Comparison of ENCODE assay signal across 8 mouse cellular contexts in genomic region chr9:46091157-46091556, GRCm38 (mm10).
DNase-seq lines count a peak whose midpoint lies in the region; ATAC-seq and TF ChIP-seq lines count a peak whose summit lies in the region.
"Not testable (repeated sequence)": the region's sequence is repeated elsewhere in the genome, so short reads cannot be mapped to it uniquely, and the experiment has no call there.

No protein-coding gene starts in this region.

- TF ChIP-seq RAD21 in MEL (IDR thresholded peaks at IDR 0.05; ENCODE audit: low read depth, low read length) = not testable (repeated sequence)

- not testable (repeated sequence) for H3K4me2 ChIP-seq in embryonic facial prominence, embryonic 11.5 days (ENCODE audit: low read depth, low read length); embryonic facial prominence, embryonic 12.5 days (replicated peaks); embryonic facial prominence, embryonic 14.5 days (ENCODE audit: low read depth, low read length)

- DNase-seq in 416B (ENCODE audit: low read depth) (peak; percentile 31), MEL (ENCODE audit: low read depth, low spot score) (peak; percentile 64), MEL-GATA-1-ER (ENCODE audit: extremely low read depth, low read depth) (peak; percentile 16), NIH3T3 (ENCODE audit: low read depth) (peak; percentile 8)
- peak; percentile 41 for DNase-seq in embryonic facial prominence, embryonic 10.5 days (ENCODE audit: low spot score)
- DNase-seq in embryonic facial prominence, embryonic 11.5 days (ENCODE audit: low spot score) = peak; percentile 62
- DNase-seq in embryonic facial prominence, embryonic 14.5 days (ENCODE audit: low spot score) = peak; percentile 54

- not testable (repeated sequence) for H3K27ac ChIP-seq in MEL (ENCODE audit: control insufficient read depth, low read depth, low read length); embryonic facial prominence, embryonic 10.5 days (replicated peaks); embryonic facial prominence, embryonic 11.5 days (replicated peaks; ENCODE audit: low read depth, low read length); embryonic facial prominence, embryonic 14.5 days (replicated peaks; ENCODE audit: low read depth, low read length)
- H3K27ac ChIP-seq in embryonic facial prominence, embryonic 12.5 days = 0 out of 2 replicates have a peak overlapping the region, but pooled peaks have one; percentile 11

- H3K27me3 ChIP-seq in MEL (ENCODE audit: control insufficient read depth in 1 of 2, insufficient read depth in 2 of 2, low read length in 2 of 2); embryonic facial prominence, embryonic 10.5 days (replicated peaks; ENCODE audit: low read depth, poor library complexity, severe bottlenecking); embryonic facial prominence, embryonic 11.5 days (ENCODE audit: control insufficient read depth, insufficient read depth, low read length); embryonic facial prominence, embryonic 12.5 days; embryonic facial prominence, embryonic 14.5 days (replicated peaks; ENCODE audit: control insufficient read depth, insufficient read depth, low read length): not testable (repeated sequence)

- TF ChIP-seq CTCF in MEL (IDR thresholded peaks at IDR 0.05 in 2 of 3, conservative IDR thresholded peaks at IDR 0.05 in 1 of 3; ENCODE audit: control insufficient read depth in 1 of 3, insufficient read depth in 1 of 3, low read depth in 2 of 3, low read length in 3 of 3, poor library complexity in 1 of 3, severe bottlenecking in 1 of 3) = not testable (repeated sequence)

- H3K9ac ChIP-seq in MEL (ENCODE audit: control insufficient read depth, low read depth, low read length, poor library complexity, severe bottlenecking); embryonic facial prominence, embryonic 11.5 days (replicated peaks; ENCODE audit: low read length); embryonic facial prominence, embryonic 12.5 days; embryonic facial prominence, embryonic 14.5 days (ENCODE audit: low read depth, low read length): not testable (repeated sequence)

- not testable (repeated sequence) for ATAC-seq in embryonic facial prominence, embryonic 11.5 days (replicated peaks; ENCODE audit: insufficient number of reproducible peaks, low FRiP score, low TSS enrichment, low read depth); embryonic facial prominence, embryonic 14.5 days (ENCODE audit: low read depth)
- ATAC-seq in embryonic facial prominence, embryonic 12.5 days (ENCODE audit: insufficient number of reproducible peaks, insufficient read depth, low FRiP score, low TSS enrichment) = 0 out of 2 replicates have a peak, but pooled peaks have one; percentile 28

- H3K36me3 ChIP-seq in MEL (ENCODE audit: control insufficient read depth in 1 of 2, insufficient read depth in 2 of 2, low read length in 2 of 2); embryonic facial prominence, embryonic 10.5 days (replicated peaks); embryonic facial prominence, embryonic 11.5 days (replicated peaks; ENCODE audit: control insufficient read depth, insufficient read depth, low read depth, low read length); embryonic facial prominence, embryonic 12.5 days; embryonic facial prominence, embryonic 14.5 days (ENCODE audit: control insufficient read depth, insufficient read depth, low read length): not testable (repeated sequence)

- H3K79me2 ChIP-seq in MEL (ENCODE audit: control insufficient read depth, insufficient read depth, low read length, poor library complexity) = peaks cover 44% of the 10 kb centered on the region

- not testable (repeated sequence) for H3K4me1 ChIP-seq in MEL (ENCODE audit: control insufficient read depth in 1 of 2, insufficient read depth in 2 of 2, low read length in 2 of 2); embryonic facial prominence, embryonic 11.5 days (ENCODE audit: control insufficient read depth, insufficient read depth, low read length); embryonic facial prominence, embryonic 12.5 days; embryonic facial prominence, embryonic 14.5 days (ENCODE audit: control insufficient read depth, insufficient read depth, low read length)
- peaks cover 45% of the 10 kb centered on the region for H3K4me1 ChIP-seq in embryonic facial prominence, embryonic 10.5 days

- H3K4me3 ChIP-seq in MEL (ENCODE audit: control insufficient read depth in 1 of 2, insufficient read depth in 1 of 2, low read depth in 2 of 2, low read length in 2 of 2); embryonic facial prominence, embryonic 10.5 days; embryonic facial prominence, embryonic 11.5 days (ENCODE audit: low read depth, low read length); embryonic facial prominence, embryonic 12.5 days; embryonic facial prominence, embryonic 14.5 days (ENCODE audit: low read depth, low read length): not testable (repeated sequence)

- TF ChIP-seq EP300 in MEL (IDR thresholded peaks at IDR 0.05; ENCODE audit: low read depth in 1 of 2, low read length in 2 of 2) = not testable (repeated sequence)

- WGBS in embryonic facial prominence, embryonic 10.5 days = 33% methylated on average over 1 of the region's 1 CpGs
- WGBS in embryonic facial prominence, embryonic 11.5 days = 45% methylated on average over 1 of the region's 1 CpGs
- WGBS in embryonic facial prominence, embryonic 12.5 days = 8% methylated on average over 1 of the region's 1 CpGs
- 29% methylated on average over 1 of the region's 1 CpGs for WGBS in embryonic facial prominence, embryonic 14.5 days

- H3K9me3 ChIP-seq in MEL (replicated peaks; ENCODE audit: insufficient read depth, low read length); embryonic facial prominence, embryonic 10.5 days; embryonic facial prominence, embryonic 11.5 days (replicated peaks; ENCODE audit: control insufficient read depth, low read length); embryonic facial prominence, embryonic 12.5 days; embryonic facial prominence, embryonic 14.5 days (ENCODE audit: control insufficient read depth, low read length): not testable (repeated sequence)

- TF ChIP-seq POLR2A in MEL (IDR thresholded peaks at IDR 0.05; ENCODE audit: control insufficient read depth in 1 of 2, insufficient read depth in 1 of 2, low read depth in 1 of 2, low read length in 2 of 2, poor library complexity in 1 of 2) = not testable (repeated sequence)

Comparison
In these comparisons a context has a peak if more than half of its experiments do, and no peak if none do; other contexts are left out.
1. DNase-seq: peak in every context shown above with its lines; median percentile 64 in MEL; 62 in embryonic facial prominence, embryonic 11.5 days; 54 in embryonic facial prominence, embryonic 14.5 days; 41 in embryonic facial prominence, embryonic 10.5 days; 31 in 416B; 16 in MEL-GATA-1-ER; 8 in NIH3T3.